Mouse (Mus musculus): ENCODE data around the gene She.
"Not testable (repeated sequence)": the region's sequence is repeated elsewhere in the genome, so short reads cannot be mapped to it uniquely, and the experiment has no call there.

She gene

GRCm38 (mm10) chr3:89863276-89863675 lies 32.1 kb downstream of the She start:
- DNase-seq (ENCODE audit: low spot score) = not testable (repeated sequence)

DNA sequence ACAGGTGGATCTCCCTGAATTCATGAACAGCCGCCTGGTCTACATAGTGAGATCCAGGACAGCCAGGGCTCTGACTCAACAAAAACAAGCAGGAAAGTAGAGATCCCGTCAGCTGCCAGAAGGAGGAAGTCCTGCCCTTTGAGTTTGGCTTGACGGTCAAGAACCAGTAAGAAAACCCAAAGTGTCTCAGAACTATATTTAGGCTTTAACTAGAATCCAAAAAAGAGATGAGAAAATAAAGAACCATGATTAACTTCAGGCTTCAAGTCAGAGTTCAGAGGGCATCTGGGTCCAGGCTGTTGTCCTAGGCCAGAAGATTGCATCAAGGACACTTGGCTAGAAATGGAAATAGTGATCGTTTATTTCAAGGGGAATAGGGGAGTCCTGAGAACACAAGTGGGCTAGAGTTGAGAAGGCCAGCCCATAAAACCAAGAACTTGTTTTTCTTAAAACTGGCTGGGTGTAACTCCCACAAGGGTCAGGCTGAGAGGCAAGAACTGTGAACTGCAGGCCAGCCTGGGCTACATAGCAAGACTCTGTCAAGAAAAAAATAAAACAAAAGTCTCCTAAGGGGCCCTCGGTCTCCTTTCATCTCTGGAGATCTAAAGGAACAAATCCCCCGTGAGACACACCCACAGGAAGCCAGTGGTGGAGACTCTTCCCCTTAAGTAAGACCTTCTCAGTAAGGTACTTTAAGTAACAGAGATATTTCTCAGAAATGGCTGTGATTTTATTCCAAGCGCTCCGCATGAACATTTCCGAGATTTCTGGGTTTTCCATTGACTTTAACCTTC lies 32.7 kb downstream of the She start:
- DNase-seq (ENCODE audit: low spot score) = no peak

DNA sequence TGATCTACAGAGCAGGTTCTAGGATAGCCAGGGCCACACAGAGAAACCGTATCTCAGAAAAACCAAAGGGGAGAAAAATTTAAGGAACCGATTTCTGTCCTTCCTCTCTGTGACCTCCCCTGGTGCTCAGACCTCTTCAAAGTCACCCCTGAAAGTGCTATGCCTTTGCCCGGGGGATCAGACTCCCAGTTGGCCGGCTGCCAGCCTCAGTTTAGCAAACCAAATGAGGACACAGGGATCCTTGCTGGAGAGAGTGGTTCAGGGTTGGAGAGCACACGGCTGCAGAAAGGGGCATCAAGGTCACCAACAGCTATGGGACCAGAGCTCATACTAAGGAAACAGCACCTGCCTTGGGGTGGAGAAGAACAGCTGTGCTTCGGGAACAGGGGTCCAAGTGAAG lies 33.9 kb downstream of the She start:
- DNase-seq (ENCODE audit: low spot score) = no peak

GRCm38 (mm10) chr3:89865764-89866163 lies 34.6 kb downstream of the She start:
- no peak for DNase-seq (ENCODE audit: low spot score)

DNA sequence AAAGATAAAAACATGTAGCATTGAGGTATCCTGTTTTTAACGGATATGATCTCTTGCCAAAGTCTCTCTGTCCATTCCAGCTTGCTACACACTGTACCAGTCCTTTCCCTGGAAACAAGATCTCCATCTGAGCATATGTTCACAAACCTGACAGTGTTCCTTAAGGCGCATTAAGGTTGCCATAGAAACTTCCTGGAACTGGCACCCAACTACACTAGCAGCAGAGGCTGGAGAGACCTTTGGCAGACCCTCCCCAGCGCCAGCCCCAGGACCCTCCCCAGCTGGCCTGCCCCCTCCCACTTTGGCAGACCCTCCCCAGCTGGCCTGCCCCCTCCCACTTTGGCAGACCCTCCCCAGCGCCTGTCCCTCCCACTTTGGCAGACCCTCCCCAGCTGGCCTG lies 36.5 kb downstream of the She start:
- DNase-seq (ENCODE audit: low spot score) = no peak

DNA sequence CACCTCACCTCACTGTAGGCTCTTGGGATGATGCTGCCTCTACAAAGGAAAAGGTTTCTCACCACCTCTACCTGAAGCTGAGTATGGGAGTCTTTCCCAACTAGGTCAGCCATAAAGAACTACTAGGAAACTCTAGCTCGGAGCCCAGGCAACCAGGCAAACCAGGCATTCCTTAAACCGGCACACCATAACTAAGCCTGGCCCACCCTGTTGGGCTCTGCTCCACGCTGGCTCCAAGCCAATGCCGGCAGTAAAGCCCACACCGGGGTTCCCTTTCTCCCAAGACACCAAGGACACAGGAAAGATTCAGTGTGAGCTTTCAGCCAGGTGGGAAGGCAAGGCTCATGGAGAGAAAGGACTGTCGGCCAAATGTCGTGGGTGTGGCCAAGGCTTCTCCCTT lies 37.2 kb downstream of the She start:
- DNase-seq (ENCODE audit: low spot score) = no peak

- DNase-seq (ENCODE audit: low spot score) = no peak
Measured at GRCm38 (mm10) chr3:89868956-89869355, 37.8 kb downstream of the She start.

DNA sequence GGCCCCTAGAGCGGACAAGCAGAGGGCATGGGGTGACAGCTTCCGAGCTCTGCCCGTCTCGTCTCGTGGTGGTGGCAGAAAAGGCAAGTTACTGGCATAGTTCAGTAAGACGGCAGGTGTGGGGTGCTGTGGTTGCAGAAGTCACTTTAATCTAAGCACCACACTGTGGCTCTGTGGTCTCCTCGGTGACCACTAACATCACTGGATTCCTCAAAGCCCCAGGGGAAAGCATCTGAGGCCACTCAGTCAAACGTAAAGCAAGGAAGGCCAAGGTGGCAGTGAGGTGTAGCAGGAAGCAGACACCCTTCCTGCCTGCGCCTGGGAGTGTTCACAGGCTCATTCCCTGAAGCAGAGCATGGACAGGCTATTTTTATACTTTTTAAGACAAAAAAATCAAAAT lies 38.4 kb downstream of the She start:
- no peak for DNase-seq (ENCODE audit: low spot score)

- DNase-seq (ENCODE audit: low spot score) = no peak
Measured at GRCm38 (mm10) chr3:89870472-89871271, 39.5 kb downstream of the She start.

- no peak for DNase-seq (ENCODE audit: low spot score)
Measured at GRCm38 (mm10) chr3:89871339-89871914, 40.3 kb downstream of the She start.

GRCm38 (mm10) chr3:89872209-89872608 lies 41.0 kb downstream of the She start:
- no peak for DNase-seq (ENCODE audit: low spot score)

DNA sequence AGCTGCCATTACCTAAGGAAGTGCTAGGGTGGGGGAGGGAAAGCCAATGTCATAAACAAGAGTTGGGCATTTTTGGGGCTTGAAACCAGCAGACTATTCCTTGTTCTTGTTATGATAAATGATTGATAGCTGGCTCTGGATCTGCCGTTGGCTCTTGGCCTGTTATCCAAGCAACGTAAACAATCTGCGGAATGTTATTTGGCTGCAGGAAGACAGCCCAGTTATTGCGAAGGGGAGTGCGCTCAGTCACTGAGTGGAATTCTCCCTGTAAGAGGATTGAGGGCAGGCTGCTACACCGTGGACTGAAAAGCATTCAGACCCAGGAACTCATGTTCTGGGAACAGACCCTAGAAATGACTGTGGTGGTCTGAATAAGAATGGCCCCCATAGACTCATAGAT lies 41.5 kb downstream of the She start:
- DNase-seq (ENCODE audit: low spot score) = no peak

- no peak for DNase-seq (ENCODE audit: low spot score)
Measured at GRCm38 (mm10) chr3:89874076-89874475, 42.9 kb downstream of the She start.

GRCm38 (mm10) chr3:89875021-89875420 lies 43.9 kb downstream of the She start:
- no peak for DNase-seq (ENCODE audit: low spot score)

GRCm38 (mm10) chr3:89875781-89876180 lies 44.6 kb downstream of the She start:
- no peak for DNase-seq (ENCODE audit: low spot score)

DNA sequence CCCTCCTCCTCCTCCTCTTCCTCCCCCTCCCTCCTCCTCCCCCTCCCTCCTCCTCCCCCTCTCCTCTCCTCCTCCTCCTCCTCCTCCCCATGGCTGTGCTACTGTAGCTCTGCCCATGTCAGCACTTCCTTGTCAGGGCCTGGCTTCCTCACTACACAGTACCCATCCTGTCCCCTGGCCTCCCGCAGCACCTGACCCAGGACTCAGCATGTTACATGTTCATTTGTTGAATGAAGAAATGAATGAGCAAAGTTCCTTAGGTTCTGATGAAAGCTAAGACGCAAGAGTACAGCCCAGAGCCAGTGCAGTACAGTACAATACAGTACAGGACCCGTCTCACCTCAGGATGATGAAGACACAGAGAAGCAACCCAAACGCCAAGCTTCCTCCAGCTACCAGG lies 45.3 kb downstream of the She start:
- DNase-seq (ENCODE audit: low spot score) = no peak

- no peak for DNase-seq (ENCODE audit: low spot score)
Measured at GRCm38 (mm10) chr3:89877129-89877528, 46.0 kb downstream of the She start.

DNA sequence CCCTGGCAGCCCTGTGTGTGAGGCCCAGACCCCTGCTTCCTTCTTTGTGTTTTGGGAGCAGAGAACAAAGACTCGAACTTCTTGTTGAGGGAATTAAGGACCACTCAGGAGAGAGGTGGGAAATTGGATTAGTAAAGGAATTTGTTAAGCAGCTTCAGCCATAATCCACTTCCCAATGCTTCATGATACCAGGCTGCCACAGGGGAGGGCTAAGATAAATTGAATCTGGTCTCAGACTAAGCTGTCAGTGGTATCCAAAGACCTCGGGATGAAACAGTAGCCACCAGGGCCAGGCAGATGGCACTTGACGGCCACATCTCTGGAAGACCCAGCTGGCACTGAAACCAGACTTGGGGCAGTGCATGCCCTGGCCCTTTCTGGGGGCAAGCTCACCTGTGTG lies 47.3 kb downstream of the She start:
- DNase-seq (ENCODE audit: low spot score) = no peak

GRCm38 (mm10) chr3:89879326-89879725 lies 48.2 kb downstream of the She start:
- no peak for DNase-seq (ENCODE audit: low spot score)

DNA sequence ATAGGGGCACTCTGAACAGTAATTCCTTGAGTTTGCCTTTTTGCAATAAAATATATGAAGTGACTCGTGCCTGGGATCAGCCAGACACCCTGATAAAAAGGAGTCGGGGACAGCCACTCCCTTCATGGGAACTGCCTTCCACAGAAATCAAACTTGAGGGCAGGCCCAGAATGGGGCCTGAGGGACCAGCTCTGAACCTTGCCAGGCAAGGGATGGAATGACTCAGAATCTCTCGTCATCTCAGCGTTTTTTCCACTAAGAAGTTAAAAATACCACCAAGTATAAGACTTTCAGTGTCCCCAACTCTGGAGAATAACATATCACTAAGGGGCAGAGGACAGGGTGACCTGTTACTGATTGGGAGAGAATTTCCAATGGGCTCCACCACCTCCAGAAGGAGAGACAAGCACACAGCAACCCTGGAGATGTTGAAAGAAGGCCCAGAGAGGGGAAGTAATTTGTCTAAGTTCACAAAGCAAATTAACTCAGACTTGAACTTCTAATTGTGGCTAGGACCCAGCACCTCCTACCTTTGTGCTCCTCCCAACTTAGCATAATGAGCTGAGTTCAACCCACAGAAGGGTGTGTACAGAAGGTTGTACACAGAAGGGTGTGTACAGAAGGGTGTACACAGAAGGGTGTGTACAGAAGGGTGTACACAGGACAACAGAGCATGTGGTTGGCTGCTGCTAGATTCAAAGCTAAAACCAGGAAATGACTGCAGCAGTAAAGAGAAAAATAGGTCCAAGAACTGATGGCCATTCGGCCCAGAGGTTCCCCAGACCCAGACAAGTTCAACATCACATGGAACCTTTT lies 49.1 kb downstream of the She start:
- DNase-seq (ENCODE audit: low spot score) = no peak

- no peak for DNase-seq (ENCODE audit: low spot score)
Measured at GRCm38 (mm10) chr3:89882556-89883181, 51.5 kb downstream of the She start.

DNA sequence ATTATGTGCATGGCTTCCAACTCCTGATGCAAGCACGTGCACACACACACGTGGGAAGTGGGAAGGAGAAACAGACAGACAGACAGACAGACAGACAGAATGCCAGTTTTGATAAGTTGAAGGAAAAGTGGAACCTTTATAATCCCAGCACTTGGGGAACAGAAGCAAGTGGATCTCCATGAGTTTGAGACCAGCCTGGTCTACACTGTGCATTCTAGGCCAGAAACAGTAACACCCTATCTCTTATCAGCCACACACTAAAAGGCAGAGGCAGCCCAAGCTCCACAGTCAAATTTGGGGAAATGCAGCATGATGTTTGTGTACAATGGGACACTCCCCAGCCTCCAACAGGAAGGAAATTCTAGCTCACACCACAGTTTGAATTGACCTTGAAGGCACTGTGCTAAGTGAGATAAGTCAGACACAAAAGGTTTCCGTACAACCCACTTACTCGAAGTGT lies 52.4 kb downstream of the She start:
- DNase-seq (ENCODE audit: low spot score) = no peak

Data from layer of hippocampus, adult 9-10 months (tissue).